Mouse (Mus musculus) liver, embryonic 14.5 days (tissue): ENCODE data around the gene Crip3. TPM values are rescaled to one million over a fixed set of nuclear protein-coding genes. Genes with fewer than 3 reads are reported as not detected.

Source experiments
- ATAC-seq: fragments of 200-750 bp; cut with Nextera tagmentation; 2 replicates; pipeline ENCODE4 v1.8.0; 2017; ENCODE audit warnings: moderate number of reproducible peaks, mild to moderate bottlenecking, moderate library complexity; ENCODE audit not compliant: insufficient read depth
- DNase-seq, 3 experiments: peaks; one replicate each; pipeline ENCODE4 v3.0.0-alpha.2; 2012 to 2013; ENCODE audit warnings: low read depth in 3 of 3, low spot score in 3 of 3
- H3K27ac ChIP-seq: fragments of 300-500 bp; sonication (generic); 2 replicates; pipeline ENCODE4 v1.5.1; 2014; ENCODE audit warnings: moderate library complexity, mild to moderate bottlenecking, control low read depth, inconsistent platforms
- H3K27me3 ChIP-seq: fragments of 300-500 bp; sonication (generic); 2 replicates; pipeline ENCODE4 v1.6.1; 2014; ENCODE audit warnings: mild to moderate bottlenecking, low read length, moderate library complexity; ENCODE audit not compliant: control insufficient read depth, insufficient read depth
- H3K36me3 ChIP-seq: fragments of 300-500 bp; sonication (generic); replicated peaks from 2 replicates; pipeline ENCODE4 v1.6.1; 2014; ENCODE audit warnings: low read depth; ENCODE audit not compliant: control insufficient read depth, insufficient read depth
- H3K4me1 ChIP-seq, 2 experiments: fragments of 200-500 bp in 1 of 2; fragments of 300-500 bp in 1 of 2; sonication (generic) in 1 of 2; replicated peaks; 2 replicates each; pipeline ENCODE4 v1.6.1; 2012 to 2014; ENCODE audit warnings: antibody characterized with exemption in 1 of 2, inconsistent platforms in 1 of 2, low read length in 1 of 2; ENCODE audit not compliant: control insufficient read depth in 2 of 2, insufficient read depth in 2 of 2
- H3K4me2 ChIP-seq: fragments of 300-500 bp; sonication (generic); 2 replicates; pipeline ENCODE4 v1.6.1; 2014; ENCODE audit warnings: low read depth, mild to moderate bottlenecking, control low read depth, moderate library complexity
- H3K4me3 ChIP-seq, 2 experiments: fragments of 200-500 bp in 1 of 2; fragments of 300-500 bp in 1 of 2; sonication (generic) in 1 of 2; 2 replicates each; pipeline ENCODE4 v1.5.1; 2012 to 2014; ENCODE audit warnings: low read depth in 2 of 2, low read length in 2 of 2, mild to moderate bottlenecking in 2 of 2, control low read depth in 1 of 2, inconsistent platforms in 1 of 2, moderate library complexity in 1 of 2; ENCODE audit not compliant: insufficient read depth in 1 of 2
- H3K9ac ChIP-seq: fragments of 300-500 bp; sonication (generic); replicated peaks from 2 replicates; pipeline ENCODE4 v1.6.1; 2014; ENCODE audit warnings: mild to moderate bottlenecking, control low read depth, moderate library complexity
- H3K9me3 ChIP-seq: fragments of 300-500 bp; sonication (generic); 2 replicates; pipeline ENCODE4 v1.6.1; 2016; ENCODE audit warnings: low read length, mixed read lengths; ENCODE audit not compliant: control insufficient read depth
- CTCF ChIP-seq: IDR thresholded peaks from 2 replicates; pipeline ENCODE4 v1.5.1; 2016; ENCODE audit warnings: antibody characterized with exemption, low read depth, control low read depth
- EP300 ChIP-seq: IDR thresholded peaks from 2 replicates; pipeline ENCODE4 v1.6.1; 2016; ENCODE audit warnings: antibody characterized with exemption, low read depth
- whole genome bisulfite sequencing: fragments of 180-500 bp; shearing (Covaris S2); extraction: QIAGEN DNeasy Blood & Tissue Kit; methylation state at CpG from one replicate; pipeline ENCODE4 v1.1.7; 2014; ENCODE audit not compliant: insufficient replicate concordance; 5-methylcytosine and 5-hydroxymethylcytosine counted together
- polyA plus RNA-seq, 2 experiments: library from polyadenylated mRNA; depleted of rRNA in 1 of 2; stranded (reverse) in 1 of 2; unstranded in 1 of 2; fragments of >200 nt; fragmentation: Nextera tagmentation in 1 of 2; extraction: Ambion mirVana in 1 of 2; gene quantifications; 2 replicates each; pipeline versions ENCODE4 v1.2.1 to v1.2.3; 2012 to 2014

Crip3 gene
- polyA plus RNA-seq (2012; rRNA removed), result 0.05 TPM in 1 of 2 replicates, not detected in the other
- polyA plus RNA-seq (2014; fragmentation: Nextera tagmentation; extraction: Ambion mirVana), result not detected in 2 replicates

DNA sequence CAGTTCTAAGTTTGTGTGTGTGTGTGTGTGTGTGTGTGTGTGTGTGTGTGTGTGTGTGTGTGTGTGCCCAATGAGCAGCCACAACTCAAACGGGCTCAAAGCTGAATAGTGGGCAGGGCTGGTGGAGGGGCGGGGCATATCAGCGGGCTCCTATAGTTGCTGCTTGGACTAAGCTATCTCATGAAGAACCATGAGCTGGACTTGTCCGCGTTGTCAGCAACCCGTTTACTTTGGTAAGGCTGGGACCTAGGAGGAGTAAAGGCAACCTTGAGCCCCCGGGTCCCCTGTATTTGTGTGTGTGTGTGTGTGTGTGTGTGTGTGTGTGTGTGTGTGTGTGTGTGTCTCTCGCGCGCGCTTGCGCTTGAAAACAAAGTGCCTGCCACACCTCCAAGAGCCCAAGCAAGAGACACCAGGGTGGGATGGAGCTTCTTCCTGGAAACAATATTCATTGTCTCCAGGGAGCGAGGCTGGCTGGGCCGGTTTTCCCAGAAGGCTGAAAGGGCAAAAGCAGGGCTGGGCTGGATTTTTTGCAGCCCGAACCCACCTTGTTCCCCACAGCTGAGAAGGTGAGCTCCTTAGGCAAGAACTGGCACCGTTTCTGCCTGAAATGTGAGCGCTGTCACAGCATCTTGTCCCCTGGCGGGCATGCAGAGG, at the start of gene Crip3:
Gene Crip3, plus strand, starts transcription at position 166 of the 654 bp plus-strand sequence.
- Histone ChIP-seq H3K4me1 (no peaks in the 10 kb centered on the region), H3K27me3 (no peaks in the 10 kb centered on the region), H3K27ac (no peak within 1 kb of the TSS), H3K4me2 (no peak within 1 kb of the TSS), H3K9me3 (no peaks in the 10 kb centered on the region), H3K36me3 (no peaks in the 10 kb centered on the region), H3K9ac (no peak within 1 kb of the TSS), H3K4me3 (no peak within 1 kb of the TSS)
- ATAC-seq, result no peak
- TF ChIP-seq EP300, result no peak
- no peak for TF ChIP-seq CTCF
- DNase-seq, result no peak
- WGBS, result 6% methylated on average over 18 of the region's 18 CpGs

DNA sequence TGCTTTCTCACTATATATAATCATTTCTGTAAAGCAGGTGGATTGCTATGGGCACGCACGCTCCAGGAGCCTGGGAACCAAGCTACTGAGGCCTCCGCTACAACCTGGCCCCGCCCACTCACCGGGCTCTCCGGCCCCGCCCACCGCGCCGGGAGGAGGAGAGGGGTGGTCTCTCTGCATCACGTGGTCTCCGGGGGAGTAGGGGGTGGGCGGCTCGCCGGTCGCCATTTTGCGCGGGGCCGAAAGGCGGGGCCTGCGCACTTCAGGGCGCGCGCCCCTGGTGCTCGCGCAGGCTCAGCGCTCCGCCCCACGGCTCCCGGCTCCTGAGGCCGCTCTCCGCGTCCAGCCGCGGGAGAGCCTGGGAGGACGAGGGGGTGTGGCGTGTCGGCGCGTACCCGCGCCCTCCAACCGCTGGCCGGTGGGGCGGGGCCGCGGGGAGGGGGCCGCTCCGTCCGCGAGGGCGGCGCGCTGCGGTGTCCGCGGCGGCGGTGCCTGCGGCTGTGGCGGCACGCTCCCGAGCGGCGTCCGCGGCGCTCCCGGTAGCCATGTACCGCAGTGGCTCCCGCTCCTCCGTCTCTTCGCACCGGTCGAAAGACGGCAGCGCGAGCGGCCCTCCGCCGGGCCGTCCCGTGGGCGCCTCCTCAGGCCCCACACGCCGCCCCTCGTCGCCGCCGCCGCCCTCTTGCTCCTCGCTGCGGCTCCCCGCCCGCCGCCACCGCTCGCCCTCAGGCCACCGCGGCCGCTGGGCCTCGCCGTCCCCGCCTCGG, 45.2 kb upstream of the Crip3 start, which contains the start of gene Zfp318:
Gene Zfp318, plus strand, starts transcription at position 438 of the 767 bp plus-strand sequence.
- Histone ChIP-seq H3K4me3 (peak within 1 kb of the TSS; percentile 66 to 72), H3K4me1 (peaks cover 2 to 9% of the 10 kb centered on the region in 2 experiments; a peak in 3 of 4 replicates), H3K9me3 (no peaks in the 10 kb centered on the region), H3K27ac (no peak within 1 kb of the TSS; the same call in 1 of the 2 replicates), H3K36me3 (no peaks in the 10 kb centered on the region), H3K9ac (peak within 1 kb of the TSS; percentile 84), H3K4me2 (peak within 1 kb of the TSS; percentile 97), H3K27me3 (peaks cover 9% of the 10 kb centered on the region)
- WGBS, result under 1% methylated on average over 61 of the region's 105 CpGs
- TF ChIP-seq CTCF, result no peak
- no peak for TF ChIP-seq EP300
- DNase-seq (peak; percentile 83 to 87 (median 85)), ATAC-seq (peak; percentile 98)

DNA sequence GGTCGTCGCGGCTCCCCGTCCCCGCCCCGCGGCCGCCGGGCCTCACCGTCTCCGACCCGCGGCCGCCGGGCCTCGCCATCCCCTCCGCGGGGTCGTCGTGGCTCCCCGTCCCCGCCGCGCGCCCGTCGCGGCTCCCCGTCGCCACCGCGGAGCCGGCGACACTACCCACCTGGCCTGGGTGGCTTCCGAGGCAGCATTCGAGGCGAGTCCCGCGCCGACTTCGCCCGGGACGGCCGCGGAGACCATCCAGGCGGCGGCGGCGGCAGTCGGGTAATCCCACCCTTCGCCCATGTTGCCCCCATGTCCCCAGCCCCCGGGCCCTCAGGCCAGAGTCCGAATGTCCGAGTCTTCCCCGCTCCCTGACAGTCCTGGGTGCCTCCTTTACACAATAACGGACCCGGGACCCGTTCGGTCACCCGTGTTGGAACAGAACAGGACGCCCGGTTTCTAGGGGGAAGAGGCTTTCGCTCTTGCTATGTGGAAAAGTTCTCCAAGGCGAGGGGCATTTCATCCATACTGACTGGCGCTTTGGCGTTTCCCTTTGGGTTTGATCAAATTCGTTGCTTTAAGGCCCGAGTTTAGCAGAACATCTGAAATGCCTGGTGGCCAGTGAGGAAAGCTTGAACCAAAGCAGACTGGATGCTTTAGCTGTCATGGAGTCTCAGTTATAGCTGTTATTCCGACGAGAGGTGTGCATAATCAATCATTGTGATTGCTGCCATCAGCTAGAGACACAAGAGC, 44.5 kb upstream of the Crip3 start:
- Histone ChIP-seq H3K9ac (peak overlapping the region; percentile 84), H3K27me3 (peaks cover 9% of the 10 kb centered on the region), H3K9me3 (no peaks in the 10 kb centered on the region), H3K4me1 (peaks cover 2 to 9% of the 10 kb centered on the region in 2 experiments; a peak in 3 of 4 replicates), H3K4me2 (peak overlapping the region; percentile 97), H3K36me3 (no peaks in the 10 kb centered on the region), H3K4me3 (peak overlapping the region; percentile 66 to 72), H3K27ac (no peak overlapping the region)
- TF ChIP-seq CTCF (no peak), EP300 (no peak)
- no peak for DNase-seq
- ATAC-seq, result peak; percentile 10; the same call in 1 of the 2 replicates
- WGBS, result under 1% methylated on average over 70 of the region's 70 CpGs

DNA sequence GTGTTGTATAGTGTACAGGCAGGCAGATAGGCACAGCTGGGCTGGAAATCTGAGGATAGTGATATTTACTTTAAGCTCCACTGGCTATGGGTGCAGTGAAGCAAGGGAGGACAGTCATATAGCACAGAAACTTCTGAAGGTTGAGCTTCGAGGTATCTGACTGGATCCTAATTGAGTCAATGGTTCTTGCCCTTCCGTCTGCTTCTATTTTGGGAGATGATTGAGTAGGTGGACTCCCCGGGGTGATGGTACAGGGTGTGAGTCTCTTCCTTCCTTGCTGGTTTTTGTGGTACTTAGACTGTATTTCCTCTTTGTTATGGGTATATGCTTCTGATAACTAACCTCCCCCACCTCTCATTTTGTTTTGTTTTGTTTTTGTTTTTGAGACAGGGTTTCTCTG, 40.5 kb upstream of the Crip3 start:
- peaks cover 9% of the 10 kb centered on the region for H3K27me3 ChIP-seq
- H3K4me2 ChIP-seq, result no peak overlapping the region
- no peak overlapping the region for H3K4me3 ChIP-seq
- H3K9me3 ChIP-seq, result no peaks in the 10 kb centered on the region
- H3K4me1 ChIP-seq, result peaks cover 0 to 9% of the 10 kb centered on the region in 2 experiments; a peak in 3 of 4 replicates
- no peaks in the 10 kb centered on the region for H3K36me3 ChIP-seq
- DNase-seq, result no peak
- ATAC-seq, result no peak
- no peak overlapping the region for H3K27ac ChIP-seq
- H3K9ac ChIP-seq, result no peak overlapping the region
- TF ChIP-seq CTCF (no peak), EP300 (no peak)
- 36% methylated on average over 3 of the region's 3 CpGs for WGBS
